Mouse (Mus musculus): ENCODE results near the gene Colec11. TPM values are rescaled to one million over a fixed set of nuclear protein-coding genes. Genes with fewer than 3 reads are reported as not detected.

Colec11 gene
- polyA plus RNA-seq, 1 experiment from 2014 or later, result 0.75 TPM

DNA sequence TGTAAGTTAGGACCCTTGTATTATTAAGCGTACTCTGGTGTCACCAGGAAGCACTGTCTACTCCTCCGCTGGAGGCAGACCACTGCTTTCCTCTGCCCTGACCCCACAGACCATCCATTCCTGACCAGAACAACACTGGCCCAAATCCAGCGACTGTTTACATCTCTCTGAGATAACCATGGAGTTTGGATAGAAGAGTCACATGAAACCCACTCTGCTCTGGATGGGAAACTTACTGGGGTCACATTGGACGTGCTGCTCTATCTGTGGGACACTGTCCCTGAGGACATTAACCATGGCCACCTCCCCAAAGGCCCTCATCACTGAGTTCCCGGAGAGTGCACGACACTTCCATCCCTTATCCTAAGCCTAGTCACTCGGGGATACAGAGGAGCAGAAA is 2.2 kb upstream of the Colec11 start:
- no peak overlapping the region for H3K27ac ChIP-seq
- WGBS, result 86% methylated on average over 7 of the region's 7 CpGs
- H3K9me3 ChIP-seq, result no peaks in the 10 kb centered on the region
- no peaks in the 10 kb centered on the region for H3K27me3 ChIP-seq
- no peak overlapping the region for H3K4me2 ChIP-seq (replicated peaks)
- H3K4me3 ChIP-seq (replicated peaks), result no peak overlapping the region
- H3K36me3 ChIP-seq, result peaks cover 30% of the 10 kb centered on the region
- no peak for ATAC-seq
- H3K4me1 ChIP-seq (replicated peaks), result peaks cover 6% of the 10 kb centered on the region; the same call in 1 of the 2 replicates
- no peak overlapping the region for H3K9ac ChIP-seq (replicated peaks)

DNA sequence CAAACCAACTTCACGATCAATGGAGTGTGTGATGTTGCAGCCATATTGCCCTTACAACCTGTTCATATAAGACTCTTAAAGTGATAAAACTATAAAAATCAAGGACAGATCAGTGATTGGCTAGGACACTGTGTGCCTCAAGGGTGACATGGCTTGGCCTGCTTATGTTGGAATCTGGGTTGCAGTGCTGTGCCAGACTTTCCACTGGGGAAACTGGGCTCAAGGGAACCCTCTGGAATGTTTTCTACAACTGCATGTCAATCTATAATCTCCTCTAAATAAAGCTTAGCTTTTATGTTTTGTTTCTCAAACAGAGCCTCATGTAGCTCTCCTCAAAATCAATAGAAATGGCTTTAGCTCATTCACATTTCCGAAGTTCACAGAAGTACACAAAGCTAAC is 1.1 kb upstream of the Colec11 start:
- no peak overlapping the region for H3K9ac ChIP-seq (replicated peaks)
- H3K36me3 ChIP-seq, result peaks cover 18% of the 10 kb centered on the region
- peaks cover 6% of the 10 kb centered on the region; the same call in 1 of the 2 replicates for H3K4me1 ChIP-seq (replicated peaks)
- ATAC-seq, result no peak
- no peaks in the 10 kb centered on the region for H3K9me3 ChIP-seq
- no peaks in the 10 kb centered on the region for H3K27me3 ChIP-seq
- no peak overlapping the region for H3K4me3 ChIP-seq (replicated peaks)
- no peak overlapping the region for H3K4me2 ChIP-seq (replicated peaks)
- H3K27ac ChIP-seq, result no peak overlapping the region
- WGBS, result 88% methylated on average over 2 of the region's 2 CpGs

DNA sequence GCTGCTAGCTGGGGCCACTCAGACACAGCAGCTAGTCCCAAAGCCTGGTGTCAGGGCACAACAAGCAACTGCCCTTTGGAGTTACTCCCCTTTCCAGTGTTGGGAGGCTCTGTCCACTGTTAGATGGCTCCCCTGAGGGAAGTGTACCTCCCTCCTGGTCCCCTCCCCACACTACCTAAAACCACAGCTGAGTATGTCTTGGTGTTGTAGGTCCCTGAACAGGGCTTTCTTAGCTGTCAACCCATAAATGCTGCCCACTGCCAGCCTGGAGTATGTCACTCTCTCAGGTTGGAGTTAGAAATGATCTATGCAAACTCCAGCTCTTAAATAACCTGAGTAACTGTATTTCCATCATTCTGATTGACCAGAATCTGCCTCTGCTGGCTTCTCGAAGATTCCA is 536 bp downstream of the Colec11 start:
- no peak overlapping the region for H3K4me2 ChIP-seq (replicated peaks)
- H3K36me3 ChIP-seq, result 0 out of 2 replicates have a peak, but pooled peaks cover 2% of the 10 kb centered on the region
- no peak overlapping the region for H3K27ac ChIP-seq
- 79% methylated on average over 1 of the region's 1 CpGs for WGBS
- no peak overlapping the region for H3K9ac ChIP-seq (replicated peaks)
- peaks cover 6% of the 10 kb centered on the region; the same call in 1 of the 2 replicates for H3K4me1 ChIP-seq (replicated peaks)
- H3K4me3 ChIP-seq (replicated peaks), result no peak overlapping the region
- no peaks in the 10 kb centered on the region for H3K9me3 ChIP-seq
- ATAC-seq, result no peak
- H3K27me3 ChIP-seq, result no peaks in the 10 kb centered on the region

DNA sequence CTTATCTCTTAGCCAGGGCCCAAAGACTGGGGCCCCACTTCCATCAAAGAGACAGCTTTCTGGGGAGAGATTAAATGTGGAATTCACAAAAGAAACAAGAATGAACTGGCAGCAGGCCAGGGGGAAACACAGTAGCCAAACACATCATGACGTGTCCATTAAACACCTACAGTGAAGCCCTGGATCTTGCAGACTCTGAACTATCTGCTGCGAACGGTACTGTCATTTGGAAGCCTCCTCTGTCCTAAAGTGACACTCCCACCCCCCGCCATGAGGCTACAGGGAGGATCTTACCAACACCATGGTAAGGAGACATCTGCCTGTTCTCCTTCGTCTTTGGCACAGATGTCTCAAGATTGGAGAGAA is 1.0 kb downstream of the Colec11 start:
- no peak for ATAC-seq
- WGBS, result 60% methylated on average over 5 of the region's 5 CpGs

GRCm38 (mm10) chr12:28621451-28622166 is 1.6 kb downstream of the Colec11 start:
- no peak overlapping the region for H3K27ac ChIP-seq
- no peaks in the 10 kb centered on the region for H3K27me3 ChIP-seq
- H3K4me3 ChIP-seq (replicated peaks), result no peak overlapping the region
- no peak overlapping the region; the same call in 1 of the 2 replicates for H3K9ac ChIP-seq (replicated peaks)
- H3K9me3 ChIP-seq, result no peaks in the 10 kb centered on the region
- H3K4me2 ChIP-seq (replicated peaks), result no peak overlapping the region
- H3K4me1 ChIP-seq (replicated peaks), result peaks cover 6% of the 10 kb centered on the region; the same call in 1 of the 2 replicates
- H3K36me3 ChIP-seq, result no peaks in the 10 kb centered on the region
- WGBS, result 39% methylated on average over 7 of the region's 7 CpGs
- no peak for ATAC-seq

More for the DNA sequence above, 1.0 kb downstream of the Colec11 start:
- Histone ChIP-seq H3K9ac (replicated peaks) (peak overlapping the region; percentile 28; the same call in 1 of the 2 replicates), H3K4me3 (replicated peaks) (no peak overlapping the region), H3K36me3 (0 out of 2 replicates have a peak, but pooled peaks cover 2% of the 10 kb centered on the region), H3K4me1 (replicated peaks) (peaks cover 6% of the 10 kb centered on the region; the same call in 1 of the 2 replicates), H3K4me2 (replicated peaks) (no peak overlapping the region), H3K27me3 (no peaks in the 10 kb centered on the region), H3K9me3 (no peaks in the 10 kb centered on the region), H3K27ac (no peak overlapping the region)

DNA sequence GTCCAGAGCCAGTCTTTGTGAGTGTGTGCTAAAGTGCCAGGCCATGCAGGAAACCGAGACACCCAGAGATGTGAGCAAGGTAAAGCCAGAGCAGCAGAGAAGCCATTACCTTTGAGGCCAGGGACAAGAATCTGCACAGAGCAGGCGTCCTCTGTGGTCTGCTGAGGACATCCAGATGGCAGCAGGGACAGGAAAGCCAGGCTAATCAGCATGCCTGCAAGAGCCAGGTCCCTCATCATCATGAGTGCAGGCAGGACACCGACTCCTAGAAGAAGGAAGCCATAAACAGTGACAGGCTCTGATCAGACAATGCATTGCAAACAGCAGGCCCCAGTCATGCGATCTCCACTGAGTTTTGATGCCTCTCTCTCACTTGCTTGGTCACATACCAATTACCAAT is 5.9 kb downstream of the Colec11 start:
- Histone ChIP-seq H3K4me1 (replicated peaks) (peaks cover 6% of the 10 kb centered on the region; the same call in 1 of the 2 replicates), H3K27ac (no peak overlapping the region), H3K27me3 (no peaks in the 10 kb centered on the region), H3K9ac (replicated peaks) (no peak overlapping the region), H3K9me3 (no peaks in the 10 kb centered on the region), H3K4me3 (replicated peaks) (no peak overlapping the region), H3K4me2 (replicated peaks) (no peak overlapping the region), H3K36me3 (no peaks in the 10 kb centered on the region)
- no peak for ATAC-seq
- 77% methylated on average over 4 of the region's 4 CpGs for WGBS

- Histone ChIP-seq H3K4me1 (replicated peaks) (no peaks in the 10 kb centered on the region), H3K4me3 (replicated peaks) (no peak overlapping the region), H3K9me3 (no peaks in the 10 kb centered on the region), H3K4me2 (replicated peaks) (no peak overlapping the region), H3K36me3 (no peaks in the 10 kb centered on the region), H3K9ac (replicated peaks) (no peak overlapping the region), H3K27ac (no peak overlapping the region), H3K27me3 (no peaks in the 10 kb centered on the region)
- no peak for ATAC-seq
- 70% methylated on average over 7 of the region's 7 CpGs for WGBS
These were observed 8.8 kb downstream of the Colec11 start for GRCm38 (mm10) chr12:28614401-28614800.

DNA sequence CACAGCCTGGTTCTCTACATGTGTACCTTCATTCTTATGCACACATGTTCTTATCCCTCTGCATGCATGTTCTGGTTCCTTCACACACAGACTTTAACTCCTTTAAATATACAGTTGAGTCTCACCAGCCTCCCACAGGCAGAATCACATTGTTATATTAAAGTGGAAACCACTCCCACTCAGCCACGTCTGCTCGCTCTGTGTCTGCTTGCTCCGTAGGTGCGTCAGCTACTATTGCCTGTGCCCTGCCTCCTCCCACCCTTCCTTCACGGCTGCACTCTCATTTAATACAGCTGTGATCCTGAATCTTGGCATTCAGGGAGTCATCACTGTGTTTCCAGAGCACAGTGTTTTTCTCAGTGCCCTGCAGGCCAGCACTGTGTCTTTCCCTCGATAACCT is 10.8 kb downstream of the Colec11 start:
- no peak overlapping the region for H3K4me2 ChIP-seq (replicated peaks)
- no peaks in the 10 kb centered on the region for H3K36me3 ChIP-seq
- peaks cover 15% of the 10 kb centered on the region for H3K4me1 ChIP-seq (replicated peaks)
- H3K4me3 ChIP-seq (replicated peaks), result no peak overlapping the region
- H3K9ac ChIP-seq (replicated peaks), result no peak overlapping the region
- ATAC-seq, result no peak
- no peaks in the 10 kb centered on the region for H3K27me3 ChIP-seq
- no peaks in the 10 kb centered on the region for H3K9me3 ChIP-seq
- H3K27ac ChIP-seq, result 0 out of 2 replicates have a peak overlapping the region, but pooled peaks have one; percentile 30
- 77% methylated on average over 6 of the region's 6 CpGs for WGBS

DNA sequence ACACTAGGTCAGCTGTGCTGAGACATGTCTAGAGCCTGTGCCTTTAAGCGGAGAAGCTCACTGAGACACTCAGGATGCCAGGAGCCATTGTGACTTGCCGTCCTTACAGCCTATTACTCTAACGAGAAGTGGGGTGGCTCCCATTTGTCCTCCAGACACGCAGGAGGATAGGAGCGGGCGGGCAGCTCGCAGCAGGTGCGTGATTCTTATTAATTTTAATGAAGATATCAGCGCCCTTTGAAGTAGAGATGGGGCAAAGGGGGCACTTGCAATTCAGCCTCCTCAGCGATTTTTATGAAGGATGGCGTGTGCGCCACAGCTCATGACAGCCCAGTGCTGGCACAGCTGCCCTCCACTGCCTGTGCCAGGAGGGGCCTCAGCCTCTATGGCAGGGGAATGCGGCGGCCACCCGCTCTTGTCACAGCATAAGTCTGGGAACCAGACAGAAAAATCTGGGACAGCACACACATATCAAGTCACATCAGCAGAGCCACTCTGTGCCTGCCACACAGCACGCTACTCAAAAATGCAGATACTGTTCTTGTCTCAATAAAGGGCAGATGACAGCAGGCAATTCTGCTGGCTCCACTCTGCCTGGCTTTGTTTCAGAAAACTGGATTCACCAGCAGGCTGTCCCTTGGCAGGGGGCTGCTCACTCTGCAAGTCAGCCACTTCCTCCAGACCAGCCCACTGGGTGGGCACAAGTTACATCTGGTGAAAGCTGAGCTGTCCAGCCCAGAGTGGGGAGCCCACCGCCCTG is 15.5 kb downstream of the Colec11 start:
- ATAC-seq, result peak; percentile 85
- H3K27ac ChIP-seq, result peak overlapping the region; percentile 85
- WGBS, result 35% methylated on average over 17 of the region's 17 CpGs

DNA sequence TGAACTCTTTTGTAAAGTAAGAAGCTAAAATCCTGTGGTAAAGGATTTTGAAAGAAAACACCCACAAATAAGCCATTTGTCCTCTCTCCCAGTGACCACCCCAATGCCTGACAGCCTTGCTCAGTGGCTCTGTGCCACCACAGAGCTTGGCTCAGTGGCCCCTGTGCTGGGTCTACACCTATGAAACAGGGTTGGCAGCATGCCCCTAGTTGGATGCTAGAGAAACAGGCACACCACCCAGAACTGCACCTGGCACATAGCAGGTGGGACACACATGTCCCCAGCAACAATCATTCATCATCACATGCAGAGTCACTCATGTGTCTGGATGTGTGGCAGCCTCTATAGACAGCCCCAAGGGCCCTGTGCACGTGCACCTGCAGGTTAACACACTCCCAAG is 19.7 kb downstream of the Colec11 start:
- ATAC-seq, result no peak
- H3K4me3 ChIP-seq (replicated peaks), result no peak overlapping the region
- 76% methylated on average over 1 of the region's 1 CpGs for WGBS

More for the DNA sequence above, 15.5 kb downstream of the Colec11 start:
- 0 out of 2 replicates have a peak overlapping the region, but pooled peaks have one; percentile 4 for H3K4me3 ChIP-seq (replicated peaks)
- peaks cover 21% of the 10 kb centered on the region for H3K4me1 ChIP-seq (replicated peaks)
- no peaks in the 10 kb centered on the region for H3K9me3 ChIP-seq
- H3K4me2 ChIP-seq (replicated peaks), result peak overlapping the region; percentile 43
- H3K36me3 ChIP-seq, result no peaks in the 10 kb centered on the region
- H3K9ac ChIP-seq (replicated peaks), result peak overlapping the region; percentile 44
- no peaks in the 10 kb centered on the region for H3K27me3 ChIP-seq

DNA sequence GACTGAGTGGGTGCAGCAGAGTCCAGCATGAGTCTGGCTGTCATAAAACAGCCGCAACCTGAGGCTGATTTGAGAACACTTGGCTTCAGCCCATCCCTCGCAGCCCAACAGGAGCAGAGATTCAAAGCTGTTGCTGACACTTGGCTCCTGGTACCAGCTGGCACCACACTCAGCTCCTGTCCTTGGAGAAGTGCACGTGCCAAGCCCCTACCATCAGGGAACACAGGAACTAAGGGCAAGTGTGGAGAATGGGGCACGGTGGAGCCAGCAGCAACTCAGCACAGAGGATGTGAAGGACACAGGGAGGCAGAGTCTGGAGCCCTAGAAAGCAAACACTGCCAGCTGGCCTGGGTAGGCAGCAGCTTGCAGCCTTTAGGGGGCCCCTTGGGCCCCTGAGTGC is 20.9 kb downstream of the Colec11 start:
- Histone ChIP-seq H3K36me3 (no peaks in the 10 kb centered on the region), H3K9ac (replicated peaks) (peak overlapping the region; percentile 19; the same call in 1 of the 2 replicates), H3K4me2 (replicated peaks) (no peak overlapping the region), H3K9me3 (no peaks in the 10 kb centered on the region), H3K27ac (no peak overlapping the region), H3K4me1 (replicated peaks) (peaks cover 23% of the 10 kb centered on the region), H3K4me3 (replicated peaks) (no peak overlapping the region), H3K27me3 (no peaks in the 10 kb centered on the region)
- peak; percentile 43 for ATAC-seq
- 17% methylated on average over 4 of the region's 4 CpGs for WGBS

More for the DNA sequence above, 19.7 kb downstream of the Colec11 start:
- Histone ChIP-seq H3K36me3 (no peaks in the 10 kb centered on the region), H3K9ac (replicated peaks) (no peak overlapping the region), H3K27ac (no peak overlapping the region), H3K27me3 (no peaks in the 10 kb centered on the region), H3K9me3 (no peaks in the 10 kb centered on the region), H3K4me2 (replicated peaks) (no peak overlapping the region), H3K4me1 (replicated peaks) (peaks cover 30% of the 10 kb centered on the region)

DNA sequence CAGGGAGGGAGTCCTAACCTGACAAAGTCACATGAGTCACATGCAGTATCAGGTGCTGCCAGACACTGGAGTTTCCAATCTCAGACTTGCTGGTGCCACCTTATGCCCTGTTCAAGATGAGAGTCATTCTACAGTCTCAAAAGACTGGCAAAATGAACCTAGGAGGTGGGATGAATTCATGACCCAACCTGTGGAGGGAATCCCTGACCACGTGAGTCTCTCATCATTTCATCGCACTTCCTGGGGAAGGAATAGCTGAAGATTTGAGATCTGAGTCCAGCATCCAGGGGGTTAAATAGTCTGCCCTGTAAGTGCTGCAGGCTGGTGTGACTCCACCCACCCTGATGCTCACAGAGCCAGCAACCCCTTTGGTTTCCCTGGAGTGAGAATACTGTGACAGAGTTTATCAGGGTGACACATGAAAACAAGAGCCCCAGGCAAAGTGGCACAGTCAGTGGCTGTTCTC is 24.6 kb downstream of the Colec11 start:
- peaks cover 19% of the 10 kb centered on the region for H3K4me1 ChIP-seq (replicated peaks)
- peak; percentile 66 for ATAC-seq
- H3K4me3 ChIP-seq (replicated peaks), result no peak overlapping the region
- no peaks in the 10 kb centered on the region for H3K9me3 ChIP-seq
- no peaks in the 10 kb centered on the region for H3K36me3 ChIP-seq
- H3K9ac ChIP-seq (replicated peaks), result no peak overlapping the region
- 59% methylated on average over 2 of the region's 2 CpGs for WGBS
- H3K27ac ChIP-seq, result no peak overlapping the region
- H3K4me2 ChIP-seq (replicated peaks), result no peak overlapping the region
- no peaks in the 10 kb centered on the region for H3K27me3 ChIP-seq
